Mouse (Mus musculus) lung, adult 2 months (tissue): ENCODE measurements around the gene Btg2. TPM values are rescaled to one million over a fixed set of nuclear protein-coding genes. Genes with fewer than 3 reads are reported as not detected.

ENCODE experiments used
- DNase-seq: peaks from one replicate; pipeline ENCODE4 v3.0.0; 2022
- H3K4me1 ChIP-seq: fragments of 200-500 bp; 2 replicates; pipeline ENCODE4 v1.6.1; 2011; ENCODE audit warnings: low read length; ENCODE audit not compliant: control insufficient read depth, insufficient read depth
- H3K4me3 ChIP-seq: fragments of 200-500 bp; replicated peaks from 2 replicates; pipeline ENCODE3; 2011; ENCODE audit warnings: low read depth, mild to moderate bottlenecking, control low read depth, low read length; ENCODE audit errors: extremely low read depth
- CTCF ChIP-seq: fragments of 200-500 bp; IDR thresholded peaks from 2 replicates; pipeline ENCODE4 v1.5.1; 2011; ENCODE audit warnings: mild to moderate bottlenecking, low read length, control low read depth; ENCODE audit not compliant: insufficient read depth
- POLR2A ChIP-seq: fragments of 200-500 bp; IDR thresholded peaks from 2 replicates; pipeline ENCODE4 v1.6.1; 2011; ENCODE audit warnings: low read depth, mild to moderate bottlenecking, control low read depth, low read length, borderline replicate concordance; ENCODE audit errors: extremely low read depth
- WGBS: fragments of 180-500 bp; shearing (Covaris S2); methylation state at CpG from one replicate; pipeline ENCODE4 v1.1.7; 2018; 5-methylcytosine and 5-hydroxymethylcytosine counted together
- polyA plus RNA-seq: library from polyadenylated mRNA; depleted of rRNA; stranded (reverse); fragments of >200 nt; gene quantifications from 2 replicates; pipeline ENCODE4 v1.2.3, GENCODE M21; 2012

Gene Btg2
- polyA plus RNA-seq, 1 experiment = 75.9 TPM

DNA sequence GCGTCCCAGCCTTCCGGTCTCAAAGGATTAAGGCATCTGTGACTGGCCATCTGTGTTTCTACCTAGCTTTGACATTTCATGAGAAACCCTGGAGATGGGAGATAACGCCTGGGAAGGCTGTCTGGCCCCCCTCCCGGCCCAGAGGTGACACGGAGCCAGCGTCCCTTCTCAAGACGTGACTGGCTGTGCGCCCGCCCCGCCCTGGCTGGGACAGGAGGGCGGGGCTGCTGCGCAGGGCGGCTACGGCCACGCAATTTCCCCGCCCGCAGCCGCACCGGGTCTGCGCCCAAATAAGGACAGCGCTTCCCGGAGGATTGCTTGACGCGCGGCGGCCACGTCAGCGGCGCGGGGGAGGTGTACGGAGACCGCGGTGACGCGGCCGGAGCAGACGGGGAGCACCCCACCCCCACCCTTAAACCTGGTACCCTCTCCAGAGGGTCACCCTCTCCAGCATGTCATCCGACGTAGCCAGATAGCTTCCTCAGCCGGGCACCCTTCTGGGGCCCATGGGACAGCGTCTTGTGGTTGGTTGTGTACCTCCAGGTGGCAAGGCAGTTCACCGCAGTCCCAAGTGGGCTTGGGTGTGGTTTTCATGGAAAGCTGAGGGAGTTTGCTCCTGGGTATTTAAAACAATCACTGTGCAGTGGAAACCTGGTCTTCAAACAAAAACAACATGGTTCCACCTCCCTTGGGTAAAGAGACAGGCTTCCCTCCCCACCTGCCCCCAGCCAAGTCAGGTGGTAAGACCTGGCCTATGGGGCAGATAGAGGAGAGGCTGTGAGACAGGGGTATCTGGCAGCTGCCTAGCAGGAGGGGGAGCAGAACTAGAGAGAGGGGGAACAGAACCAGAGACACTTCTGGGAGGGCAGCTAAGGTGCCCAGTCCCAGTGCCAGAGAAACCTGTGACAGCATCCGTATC lies 14.2 kb upstream of the Btg2 start:
- peak; percentile 94 for DNase-seq
- TF ChIP-seq CTCF = no peak
- peak; percentile 74 for TF ChIP-seq POLR2A
- 1% methylated on average over 43 of the region's 43 CpGs for WGBS
- H3K4me1 ChIP-seq = peaks cover 42% of the 10 kb centered on the region
- peak overlapping the region; percentile 58 for H3K4me3 ChIP-seq

DNA sequence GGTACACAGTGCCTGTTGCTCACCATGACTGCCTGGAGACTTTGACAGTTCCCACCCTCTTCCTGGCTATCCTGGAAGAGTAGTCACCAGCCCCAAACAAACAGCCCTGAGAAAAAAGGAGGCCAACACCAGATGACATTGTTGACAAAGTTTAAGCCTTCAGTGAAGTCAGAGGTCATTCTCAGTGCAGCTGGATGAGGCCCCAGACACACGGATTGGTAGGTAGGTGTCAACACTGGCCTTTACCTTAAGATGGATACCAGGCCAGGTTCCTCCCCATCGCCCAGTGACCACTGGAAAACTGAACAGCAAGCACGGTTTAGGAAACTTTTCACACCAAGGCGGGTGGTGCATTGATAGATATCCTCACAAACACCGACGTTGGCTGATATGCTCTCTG lies 13.4 kb upstream of the Btg2 start:
- TF ChIP-seq POLR2A (no peak), CTCF (no peak)
- DNase-seq = no peak
- H3K4me3 ChIP-seq = no peak overlapping the region
- peaks cover 35% of the 10 kb centered on the region for H3K4me1 ChIP-seq
- 23% methylated on average over 6 of the region's 6 CpGs for WGBS

DNA sequence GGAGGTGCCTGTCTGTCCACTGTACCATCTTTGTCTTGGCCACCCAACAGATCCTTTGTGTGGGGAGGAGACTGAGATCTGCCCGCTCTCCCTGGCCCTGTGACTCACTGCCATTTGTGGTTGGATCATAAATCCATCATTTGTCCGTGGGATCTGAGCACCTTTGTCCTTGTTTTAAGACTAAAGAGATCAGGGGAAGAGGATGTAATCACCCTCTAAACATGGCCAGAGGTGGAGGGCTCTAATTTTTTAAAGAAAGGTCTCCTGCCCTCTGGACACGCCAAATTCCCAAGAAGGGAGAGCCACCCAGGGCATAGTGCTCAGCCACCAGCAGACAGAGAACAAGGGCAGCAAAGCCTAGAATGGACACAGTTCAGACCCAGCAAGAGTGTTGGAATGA lies 12.9 kb upstream of the Btg2 start:
- no peak for DNase-seq
- H3K4me3 ChIP-seq = no peak overlapping the region
- H3K4me1 ChIP-seq = peaks cover 36% of the 10 kb centered on the region
- 84% methylated on average over 3 of the region's 3 CpGs for WGBS
- TF ChIP-seq CTCF (no peak), POLR2A (no peak)

DNA sequence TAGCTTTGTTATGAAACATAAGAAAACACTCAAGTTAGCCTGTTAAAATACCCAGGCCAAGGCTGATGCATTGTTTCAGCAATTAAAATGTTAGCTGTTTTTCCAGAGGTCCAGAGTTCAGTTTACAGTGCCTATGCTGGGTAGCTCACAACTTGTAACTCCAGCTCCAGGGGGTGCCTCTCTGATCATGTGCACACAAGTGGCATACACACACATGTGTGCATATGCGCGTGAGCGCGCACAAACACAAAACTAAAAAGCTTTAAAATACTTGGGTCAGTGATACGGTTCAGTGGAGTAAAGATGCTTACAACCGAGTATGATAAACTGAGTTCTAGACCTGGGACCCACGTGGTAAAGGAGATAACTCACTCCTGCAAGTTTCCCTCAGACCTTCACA lies 10.2 kb upstream of the Btg2 start:
- WGBS = 92% methylated on average over 7 of the region's 7 CpGs
- H3K4me1 ChIP-seq = peaks cover 22% of the 10 kb centered on the region
- no peak for DNase-seq
- no peak overlapping the region for H3K4me3 ChIP-seq
- TF ChIP-seq CTCF (no peak), POLR2A (no peak)

DNA sequence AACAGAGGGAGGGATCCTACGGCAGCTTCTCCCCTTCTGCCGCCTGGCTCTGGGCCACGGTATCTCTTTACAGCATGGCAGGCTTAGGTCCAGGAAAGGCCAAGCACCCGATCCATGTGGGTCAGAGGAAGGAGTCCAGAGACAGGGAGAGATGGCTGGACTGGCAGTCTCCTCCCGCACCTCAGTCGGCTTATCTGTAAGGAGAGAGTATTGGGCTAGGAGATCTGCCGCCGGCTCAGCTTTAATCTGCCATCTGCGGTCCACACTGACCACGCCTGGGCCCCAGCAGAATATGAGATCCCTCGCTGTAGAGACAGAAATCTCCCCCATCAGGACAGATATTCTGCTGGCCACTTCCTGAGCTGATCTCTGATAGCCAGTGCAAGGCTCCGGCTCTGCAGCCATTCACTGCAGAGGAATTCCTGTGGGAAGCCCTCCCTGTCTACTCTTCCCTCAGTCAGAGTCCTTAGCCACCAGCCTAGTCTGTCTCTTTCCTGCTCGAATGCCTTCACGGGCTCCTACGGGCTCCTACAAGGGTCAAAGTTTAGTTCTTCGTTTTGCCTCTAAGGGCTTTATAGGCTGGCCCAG lies 8.0 kb upstream of the Btg2 start:
- peak; percentile 34; the same call in 1 of the 2 replicates for TF ChIP-seq POLR2A
- no peak for TF ChIP-seq CTCF
- DNase-seq = no peak
- H3K4me1 ChIP-seq = peaks cover 13% of the 10 kb centered on the region
- 41% methylated on average over 16 of the region's 16 CpGs for WGBS
- H3K4me3 ChIP-seq = peak overlapping the region; percentile 36

DNA sequence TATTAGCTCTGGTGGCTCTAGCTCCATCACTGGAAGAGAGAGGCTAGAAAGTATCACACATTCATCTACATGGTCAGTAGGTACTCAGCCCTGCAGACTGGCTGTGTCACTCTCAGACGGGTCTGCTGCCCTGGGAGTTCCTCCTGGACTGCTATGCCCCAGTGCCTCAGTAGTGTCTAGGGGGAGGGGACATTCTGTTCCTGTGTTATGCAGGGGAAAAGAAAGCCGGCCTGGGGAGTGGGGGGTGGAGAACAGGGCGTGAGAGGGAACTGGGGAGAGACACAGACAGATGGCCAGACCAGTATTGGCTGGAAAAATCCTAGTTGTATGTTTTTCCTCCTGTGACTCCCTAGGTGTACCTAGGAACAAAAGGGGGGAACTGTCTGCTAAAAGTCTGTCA lies 7.1 kb upstream of the Btg2 start:
- DNase-seq = no peak
- WGBS = 63% methylated on average over 3 of the region's 3 CpGs
- TF ChIP-seq POLR2A (no peak), CTCF (no peak)
- Histone ChIP-seq H3K4me3 (no peak overlapping the region), H3K4me1 (peaks cover 13% of the 10 kb centered on the region)

DNA sequence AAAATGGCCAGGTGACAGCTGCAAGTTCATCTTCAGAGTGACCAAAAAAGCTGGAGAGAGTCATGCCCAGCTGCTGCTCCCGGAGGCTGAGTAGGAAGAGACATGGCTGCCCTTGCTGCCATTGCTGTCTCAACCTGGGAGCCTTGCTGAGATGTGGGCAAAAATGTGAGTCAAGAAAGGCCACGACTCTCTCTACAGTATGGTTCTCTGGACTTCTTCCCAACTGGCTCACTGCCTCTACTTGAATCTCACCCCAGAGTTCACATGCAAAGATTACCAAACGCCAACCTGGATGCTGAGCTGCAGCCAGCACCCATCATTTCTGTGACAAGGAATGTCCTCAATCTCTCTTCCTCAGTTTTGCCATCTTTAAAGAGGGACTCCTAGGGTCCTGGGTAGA lies 5.2 kb upstream of the Btg2 start:
- WGBS = 62% methylated on average over 3 of the region's 3 CpGs
- TF ChIP-seq POLR2A (no peak), CTCF (no peak)
- Histone ChIP-seq H3K4me3 (no peak overlapping the region), H3K4me1 (peaks cover 21% of the 10 kb centered on the region)
- DNase-seq = no peak

DNA sequence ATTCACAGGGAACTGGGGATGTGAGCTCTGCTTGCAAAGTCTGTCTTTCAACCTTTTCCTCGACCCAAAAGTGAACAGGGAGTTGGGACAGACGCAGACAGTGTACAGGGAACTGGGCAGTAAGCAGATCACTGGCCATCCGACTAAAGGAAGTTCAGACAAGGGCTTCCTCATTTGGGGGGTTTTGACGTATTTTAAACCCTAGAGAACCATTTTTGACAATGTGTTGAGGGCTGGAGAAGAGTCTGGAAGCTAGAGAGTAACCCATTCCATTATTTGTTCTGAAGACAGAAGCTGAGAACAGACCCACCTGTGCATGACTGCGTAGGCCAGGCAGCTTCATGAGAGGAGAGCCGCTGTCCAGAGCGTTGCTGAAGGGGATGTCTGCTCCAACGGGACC lies 4.8 kb upstream of the Btg2 start:
- 86% methylated on average over 8 of the region's 8 CpGs for WGBS
- DNase-seq = no peak
- Histone ChIP-seq H3K4me3 (no peak overlapping the region), H3K4me1 (peaks cover 21% of the 10 kb centered on the region)
- no peak for TF ChIP-seq CTCF
- TF ChIP-seq POLR2A = no peak

DNA sequence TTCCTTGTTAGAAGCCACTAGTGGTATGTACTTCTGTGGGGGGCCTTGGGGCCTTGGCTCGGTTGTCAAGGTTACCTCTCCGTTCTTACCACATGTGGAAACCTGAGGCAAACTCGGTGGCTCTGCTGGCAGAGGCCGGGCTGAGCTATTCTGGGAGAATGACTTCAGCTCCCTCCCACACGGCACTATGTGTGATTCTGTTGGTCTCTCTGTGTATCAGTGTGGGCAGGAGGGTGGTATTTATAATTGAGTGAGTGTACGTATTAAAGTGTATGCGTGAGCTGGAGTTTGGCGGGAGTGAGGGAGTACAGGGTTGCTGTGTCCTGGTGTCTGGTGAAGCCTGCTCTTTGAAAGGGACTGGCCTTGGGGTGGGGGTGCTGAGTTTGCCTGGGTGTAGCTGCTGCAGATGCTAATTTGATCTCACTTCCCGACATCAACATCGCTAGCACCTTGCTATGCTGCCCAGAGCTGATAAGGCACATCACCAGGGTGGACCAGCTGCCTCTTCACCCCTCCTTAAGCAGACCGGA lies 4.1 kb upstream of the Btg2 start:
- H3K4me1 ChIP-seq = peaks cover 21% of the 10 kb centered on the region
- DNase-seq = no peak
- TF ChIP-seq CTCF = no peak
- TF ChIP-seq POLR2A = no peak
- H3K4me3 ChIP-seq = no peak overlapping the region
- WGBS = 35% methylated on average over 11 of the region's 11 CpGs
